Mouse (Mus musculus) small intestine, adult 2 months (tissue): ENCODE results near the gene Tbx1.

ENCODE experiments used
- CTCF ChIP-seq: fragments of 200-500 bp; IDR thresholded peaks from 2 replicates; pipeline ENCODE4 v1.5.1; 2012; ENCODE audit warnings: low read depth, mild to moderate bottlenecking, control low read depth, inconsistent platforms, low read length, moderate library complexity, mixed read lengths; ENCODE audit not compliant: insufficient replicate concordance, insufficient read length; ENCODE audit errors: extremely low read depth
- POLR2A ChIP-seq: fragments of 200-500 bp; IDR thresholded peaks from 2 replicates; pipeline ENCODE4 v1.6.1; 2012; ENCODE audit warnings: low read depth, mild to moderate bottlenecking, control low read depth, inconsistent platforms, low read length, moderate library complexity

GRCm38 (mm10) chr16:18609099-18609498 lies 18.6 kb upstream of the Tbx1 start:
- TF ChIP-seq CTCF = no peak
- TF ChIP-seq POLR2A = no peak
